Mouse (Mus musculus) myocyte (in vitro differentiated cells): Measurements from ENCODE around the gene Kifc3. TPM values are rescaled to one million over a fixed set of nuclear protein-coding genes. Genes with fewer than 3 reads are reported as not detected.

Experiments used
- H3K27me3 ChIP-seq: one replicate; pipeline ENCODE4 v1.6.1; 2011; ENCODE audit not compliant: control insufficient read depth, insufficient read depth, insufficient read length
- H3K36me3 ChIP-seq: one replicate; pipeline ENCODE4 v1.6.1; 2011; ENCODE audit not compliant: control insufficient read depth, insufficient read depth
- H3K4me2 ChIP-seq: one replicate; pipeline ENCODE4 v1.6.1; 2011; ENCODE audit warnings: low read depth, control low read depth
- H3K4me3 ChIP-seq: one replicate; pipeline ENCODE4 v1.5.1; 2011; ENCODE audit warnings: mild to moderate bottlenecking, control low read depth, moderate library complexity
- H3K79me2 ChIP-seq: one replicate; pipeline ENCODE4 v1.6.1; 2011; ENCODE audit not compliant: control insufficient read depth, insufficient read depth
- H3ac ChIP-seq: one replicate; pipeline ENCODE4 v1.6.1; 2011; ENCODE audit not compliant: control insufficient read depth, insufficient read length
- CEBPB ChIP-seq: IDR thresholded peaks from 2 replicates; pipeline ENCODE4 v1.6.1; 2011; ENCODE audit warnings: mild to moderate bottlenecking, moderate library complexity; ENCODE audit not compliant: poor library complexity, insufficient read depth, severe bottlenecking
- E2F4 ChIP-seq: IDR thresholded peaks from one replicate; pipeline ENCODE4 v1.6.1; 2011; ENCODE audit warnings: mild to moderate bottlenecking, control low read depth, moderate library complexity; ENCODE audit not compliant: insufficient read depth
- MAX ChIP-seq: IDR thresholded peaks from one replicate; pipeline ENCODE4 v1.6.1; 2011; ENCODE audit warnings: low read depth, mild to moderate bottlenecking, control low read depth
- MYOD1 ChIP-seq, 3 experiments: IDR thresholded peaks; one replicate each; pipeline ENCODE4 v1.6.1; 2011; ENCODE audit warnings: control low read depth in 2 of 3, low read depth in 2 of 3, mild to moderate bottlenecking in 2 of 3, moderate library complexity in 1 of 3; ENCODE audit not compliant: insufficient read length in 2 of 3, control insufficient read depth in 1 of 3
- MYOG ChIP-seq, 3 experiments: IDR thresholded peaks; one replicate each; pipeline ENCODE4 v1.6.1; 2011; ENCODE audit warnings: control low read depth in 2 of 3, low read depth in 2 of 3, mild to moderate bottlenecking in 2 of 3; ENCODE audit not compliant: insufficient read length in 2 of 3, control insufficient read depth in 1 of 3, insufficient read depth in 1 of 3
- POLR2A ChIP-seq: IDR thresholded peaks from one replicate; pipeline ENCODE4 v1.6.1; 2011; ENCODE audit warnings: low read depth, mild to moderate bottlenecking, control low read depth, moderate library complexity; ENCODE audit not compliant: insufficient read length
- POLR2AphosphoS2 ChIP-seq: IDR thresholded peaks from one replicate; pipeline ENCODE4 v1.6.1; 2011; ENCODE audit warnings: low read depth, control low read depth; ENCODE audit not compliant: insufficient read length
- REST ChIP-seq: IDR thresholded peaks from one replicate; pipeline ENCODE4 v1.6.1; 2011; ENCODE audit warnings: mild to moderate bottlenecking, control low read depth, moderate library complexity; ENCODE audit not compliant: insufficient read depth, insufficient read length
- SRF ChIP-seq: IDR thresholded peaks from one replicate; pipeline ENCODE4 v1.6.1; 2011; ENCODE audit warnings: low read depth; ENCODE audit not compliant: control insufficient read depth, insufficient read length
- TCF12 ChIP-seq: IDR thresholded peaks from one replicate; pipeline ENCODE4 v1.6.1; 2011; ENCODE audit warnings: mild to moderate bottlenecking, control low read depth; ENCODE audit not compliant: poor library complexity, insufficient read depth, severe bottlenecking
- TCF3 ChIP-seq: IDR thresholded peaks from one replicate; pipeline ENCODE4 v1.6.1; 2011; ENCODE audit warnings: low read depth, control low read depth; ENCODE audit not compliant: insufficient read length
- USF1 ChIP-seq: IDR thresholded peaks from one replicate; pipeline ENCODE4 v1.6.1; 2011; ENCODE audit warnings: low read depth, mild to moderate bottlenecking, control low read depth, moderate library complexity
- polyA plus RNA-seq: library from polyadenylated mRNA; unstranded; fragments of >200 nt; fragmentation: generic; extraction: Trizol; gene quantifications from one replicate; pipeline ENCODE4 v1.2.1, GENCODE M21; 2012; ENCODE audit warnings: missing spikeins

Kifc3 gene
- polyA plus RNA-seq, 1 experiment = 22.6 TPM

GRCm38 (mm10) chr8:95181850-95182249 is 20.8 kb downstream of the Kifc3 start:
- Histone ChIP-seq H3K36me3 (no peaks in the 10 kb centered on the region), H3K79me2 (no peaks in the 10 kb centered on the region), H3ac (no peak overlapping the region), H3K27me3 (no peaks in the 10 kb centered on the region), H3K4me2 (no peak overlapping the region), H3K4me3 (no peak overlapping the region)
- TF ChIP-seq TCF3 (no peak), POLR2AphosphoS2 (no peak), E2F4 (no peak), CEBPB (no peak), MAX (no peak), POLR2A (no peak), TCF12 (no peak), USF1 (no peak), MYOG (IDR thresholded peaks at IDR 0.05; ENCODE audit: control insufficient read depth in 1 of 3, insufficient read depth in 1 of 3, insufficient read length in 2 of 3, low read depth in 2 of 3) (no peak), SRF (no peak)

DNA sequence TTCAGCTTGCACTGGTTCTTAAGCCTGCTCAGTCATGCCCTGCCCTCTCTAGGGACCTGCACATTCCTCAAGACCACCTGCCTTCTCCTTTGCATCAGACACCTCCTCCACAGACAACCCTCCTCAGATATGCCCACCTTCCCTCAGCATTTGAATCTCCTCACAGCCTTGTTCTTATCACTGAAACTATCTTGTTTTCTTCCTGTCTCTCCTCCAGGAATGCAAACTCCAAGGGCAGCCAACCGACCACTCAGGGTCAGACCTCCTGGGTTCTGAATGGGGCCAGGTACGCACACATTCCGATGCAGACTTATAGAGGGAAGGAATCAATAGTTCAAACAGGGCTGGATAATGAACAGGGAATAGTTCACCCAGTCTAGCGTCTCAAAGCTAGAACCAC is 24.4 kb downstream of the Kifc3 start:
- no peak overlapping the region for H3K4me3 ChIP-seq
- TF ChIP-seq POLR2A = no peak
- no peak for TF ChIP-seq SRF
- no peak for TF ChIP-seq MYOG (IDR thresholded peaks at IDR 0.05; ENCODE audit: control insufficient read depth in 1 of 3, insufficient read depth in 1 of 3, insufficient read length in 2 of 3, low read depth in 2 of 3)
- TF ChIP-seq E2F4 = no peak
- no peak for TF ChIP-seq TCF3
- TF ChIP-seq MAX = no peak
- TF ChIP-seq MYOD1 (IDR thresholded peaks at IDR 0.05; ENCODE audit: control insufficient read depth in 1 of 3, insufficient read length in 2 of 3, low read depth in 2 of 3) = no peak
- no peak for TF ChIP-seq USF1
- no peak for TF ChIP-seq TCF12
- TF ChIP-seq POLR2AphosphoS2 = no peak
- no peak for TF ChIP-seq CEBPB
- TF ChIP-seq REST = no peak
- no peaks in the 10 kb centered on the region for H3K27me3 ChIP-seq
- H3K79me2 ChIP-seq = no peaks in the 10 kb centered on the region
- H3ac ChIP-seq = no peak overlapping the region
- H3K4me2 ChIP-seq = no peak overlapping the region
- no peaks in the 10 kb centered on the region for H3K36me3 ChIP-seq

- Histone ChIP-seq H3K79me2 (no peaks in the 10 kb centered on the region), H3K27me3 (no peaks in the 10 kb centered on the region), H3K36me3 (no peaks in the 10 kb centered on the region), H3ac (no peak overlapping the region), H3K4me2 (no peak overlapping the region), H3K4me3 (no peak overlapping the region)
- TF ChIP-seq MAX = no peak
- TF ChIP-seq REST = no peak
- TF ChIP-seq USF1 = no peak
- TF ChIP-seq MYOG (IDR thresholded peaks at IDR 0.05; ENCODE audit: control insufficient read depth in 1 of 3, insufficient read depth in 1 of 3, insufficient read length in 2 of 3, low read depth in 2 of 3) = no peak
- TF ChIP-seq SRF = no peak
- TF ChIP-seq TCF3 = no peak
- TF ChIP-seq MYOD1 (IDR thresholded peaks at IDR 0.05; ENCODE audit: control insufficient read depth in 1 of 3, insufficient read length in 2 of 3, low read depth in 2 of 3) = no peak
- no peak for TF ChIP-seq POLR2AphosphoS2
- no peak for TF ChIP-seq E2F4
Observed at GRCm38 (mm10) chr8:95176985-95177384, 25.6 kb downstream of the Kifc3 start.

DNA sequence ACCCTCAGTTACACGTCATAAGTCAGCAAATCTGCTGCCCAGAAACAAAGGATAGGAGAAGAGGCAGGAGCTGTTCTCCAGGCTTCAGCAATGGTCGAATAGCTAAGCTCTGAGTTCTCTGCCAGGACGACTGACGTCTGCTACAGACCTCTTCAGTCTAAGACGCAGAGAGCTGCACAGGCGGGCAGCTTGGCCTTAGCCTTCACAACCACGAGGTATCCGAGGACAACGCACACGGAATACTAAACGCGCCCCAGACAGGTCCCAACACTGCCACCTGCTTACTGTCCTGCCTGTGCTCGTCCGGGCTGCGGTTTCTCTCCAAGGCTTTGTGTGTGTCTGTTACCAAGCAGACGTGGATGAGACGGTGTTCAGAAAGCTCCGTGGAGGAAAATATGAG is 26.8 kb downstream of the Kifc3 start:
- no peaks in the 10 kb centered on the region for H3K79me2 ChIP-seq
- no peaks in the 10 kb centered on the region for H3K36me3 ChIP-seq
- H3ac ChIP-seq = no peak overlapping the region
- no peak overlapping the region for H3K4me3 ChIP-seq
- TF ChIP-seq MAX = no peak
- no peak for TF ChIP-seq POLR2A
- no peak for TF ChIP-seq POLR2AphosphoS2
- H3K27me3 ChIP-seq = no peaks in the 10 kb centered on the region
- H3K4me2 ChIP-seq = no peak overlapping the region

DNA sequence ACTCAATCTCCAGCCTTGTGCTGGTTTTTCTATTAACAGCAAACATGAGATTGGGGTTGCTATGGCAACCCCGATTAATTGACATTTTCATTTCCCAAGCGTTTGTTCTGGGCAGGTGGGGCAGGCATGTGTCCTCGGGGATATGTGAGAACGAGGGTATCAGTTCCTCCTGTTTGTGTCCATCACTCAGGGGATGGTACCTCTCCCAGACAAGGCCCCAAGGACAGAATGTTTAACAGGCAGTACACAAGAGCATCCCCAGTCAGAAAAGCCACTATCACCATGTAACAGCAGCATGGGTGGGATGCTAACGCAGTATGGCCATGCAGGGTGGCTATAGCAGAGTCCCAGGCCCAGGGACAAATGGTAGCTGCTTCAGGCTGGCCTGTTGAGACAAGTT is 27.3 kb downstream of the Kifc3 start:
- Histone ChIP-seq H3K4me2 (no peak overlapping the region), H3K27me3 (no peaks in the 10 kb centered on the region), H3ac (no peak overlapping the region), H3K4me3 (no peak overlapping the region), H3K36me3 (no peaks in the 10 kb centered on the region), H3K79me2 (no peaks in the 10 kb centered on the region)
- TF ChIP-seq E2F4 (no peak), MYOG (IDR thresholded peaks at IDR 0.05; ENCODE audit: control insufficient read depth in 1 of 3, insufficient read depth in 1 of 3, insufficient read length in 2 of 3, low read depth in 2 of 3) (no peak), MYOD1 (IDR thresholded peaks at IDR 0.05; ENCODE audit: control insufficient read depth in 1 of 3, insufficient read length in 2 of 3, low read depth in 2 of 3) (peak in 2 of 3 experiments; percentile 10 to 48), MAX (no peak)

DNA sequence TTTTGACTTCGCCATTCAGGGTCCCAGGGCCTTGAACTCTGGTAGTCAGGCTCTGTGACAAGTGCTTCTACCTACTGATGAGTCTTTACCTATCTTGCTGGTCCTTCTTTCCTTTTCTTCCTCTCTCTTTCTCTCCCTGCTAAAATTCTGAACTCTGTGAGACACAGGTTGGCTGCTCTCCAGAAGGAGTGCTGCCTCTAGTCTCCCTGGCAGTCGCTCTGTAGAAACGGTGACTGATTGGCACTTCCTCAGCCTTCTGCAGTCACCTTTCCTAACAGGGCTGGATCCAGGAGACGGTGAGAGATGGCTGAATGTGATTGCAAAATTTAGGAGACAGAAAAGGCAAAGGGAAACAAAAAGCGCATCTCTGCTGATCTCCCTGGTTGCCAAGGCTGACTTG is 30.2 kb downstream of the Kifc3 start:
- Histone ChIP-seq H3K4me2 (no peak overlapping the region), H3K27me3 (no peaks in the 10 kb centered on the region), H3K79me2 (no peaks in the 10 kb centered on the region), H3K4me3 (no peak overlapping the region), H3ac (no peak overlapping the region), H3K36me3 (no peaks in the 10 kb centered on the region)
- no peak for TF ChIP-seq CEBPB
- no peak for TF ChIP-seq POLR2A
- no peak for TF ChIP-seq POLR2AphosphoS2
- no peak for TF ChIP-seq REST
- no peak for TF ChIP-seq MYOD1 (IDR thresholded peaks at IDR 0.05; ENCODE audit: control insufficient read depth in 1 of 3, insufficient read length in 2 of 3, low read depth in 2 of 3)
- no peak for TF ChIP-seq E2F4
- TF ChIP-seq MAX = no peak
- no peak for TF ChIP-seq TCF12
- TF ChIP-seq TCF3 = no peak
